Mouse (Mus musculus): Measurements from ENCODE around the gene Lix1.

Lix1 gene

DNA sequence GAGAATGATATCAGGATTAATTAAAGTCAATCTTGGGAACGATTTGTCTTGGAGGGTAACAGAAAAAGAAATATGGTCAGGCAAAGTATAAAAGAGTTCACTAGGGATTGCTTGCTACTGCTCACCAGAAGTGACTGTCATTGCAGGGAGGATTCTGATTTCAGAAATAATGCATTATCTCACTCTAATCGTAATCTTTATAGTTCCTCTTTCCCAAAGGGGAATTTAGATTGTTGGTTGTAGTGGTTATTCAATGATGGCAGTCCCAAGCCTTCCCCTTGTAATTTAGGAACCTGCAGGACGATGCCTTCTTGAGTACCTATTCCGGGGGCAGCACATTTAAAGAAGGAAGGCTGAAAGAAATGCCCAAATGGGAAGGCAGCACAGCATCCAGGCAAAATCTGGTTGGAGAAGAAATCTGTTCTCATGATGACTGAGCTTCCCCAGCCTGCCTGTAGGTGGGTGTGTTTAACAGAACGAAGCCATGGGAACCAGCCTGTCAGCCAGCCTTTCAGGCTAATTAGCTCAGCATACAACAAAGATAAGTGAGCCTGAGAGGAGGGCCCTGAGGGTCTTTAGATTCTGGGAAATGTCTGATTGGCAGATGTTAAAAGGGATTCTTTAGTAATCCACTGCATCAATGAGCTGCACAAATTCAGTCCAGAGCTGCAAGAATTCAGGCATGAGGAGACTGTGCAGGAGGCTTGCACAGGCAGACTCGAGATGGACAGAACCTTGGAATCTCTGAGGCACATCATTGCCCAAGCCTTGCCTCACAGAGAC is at the start of gene Lix1:
TSS of gene Lix1 (plus strand) at position 451 of the 783 bp plus-strand sequence.
- peak; percentile 56 for DNase-seq (ENCODE audit: low read depth, low spot score)

DNA sequence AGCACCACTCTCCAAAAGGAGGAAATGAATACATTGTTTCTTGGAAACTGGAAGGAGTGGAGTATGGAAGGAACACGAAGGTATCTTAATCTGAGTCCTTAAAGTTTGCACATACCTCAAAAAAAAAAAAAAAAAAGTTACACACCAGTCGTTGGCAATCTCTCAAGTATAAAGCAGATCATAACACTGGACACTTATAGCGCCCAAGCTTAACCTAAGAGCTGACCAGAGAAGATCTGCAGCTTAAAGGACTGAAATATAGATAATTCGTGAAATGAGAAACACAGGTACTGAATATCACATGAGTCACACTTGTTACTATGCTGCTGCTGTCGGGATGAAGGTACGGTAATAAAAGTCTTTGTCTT is 28.9 kb upstream of the Lix1 start:
- no peak for DNase-seq (ENCODE audit: low read depth, low spot score)

DNA sequence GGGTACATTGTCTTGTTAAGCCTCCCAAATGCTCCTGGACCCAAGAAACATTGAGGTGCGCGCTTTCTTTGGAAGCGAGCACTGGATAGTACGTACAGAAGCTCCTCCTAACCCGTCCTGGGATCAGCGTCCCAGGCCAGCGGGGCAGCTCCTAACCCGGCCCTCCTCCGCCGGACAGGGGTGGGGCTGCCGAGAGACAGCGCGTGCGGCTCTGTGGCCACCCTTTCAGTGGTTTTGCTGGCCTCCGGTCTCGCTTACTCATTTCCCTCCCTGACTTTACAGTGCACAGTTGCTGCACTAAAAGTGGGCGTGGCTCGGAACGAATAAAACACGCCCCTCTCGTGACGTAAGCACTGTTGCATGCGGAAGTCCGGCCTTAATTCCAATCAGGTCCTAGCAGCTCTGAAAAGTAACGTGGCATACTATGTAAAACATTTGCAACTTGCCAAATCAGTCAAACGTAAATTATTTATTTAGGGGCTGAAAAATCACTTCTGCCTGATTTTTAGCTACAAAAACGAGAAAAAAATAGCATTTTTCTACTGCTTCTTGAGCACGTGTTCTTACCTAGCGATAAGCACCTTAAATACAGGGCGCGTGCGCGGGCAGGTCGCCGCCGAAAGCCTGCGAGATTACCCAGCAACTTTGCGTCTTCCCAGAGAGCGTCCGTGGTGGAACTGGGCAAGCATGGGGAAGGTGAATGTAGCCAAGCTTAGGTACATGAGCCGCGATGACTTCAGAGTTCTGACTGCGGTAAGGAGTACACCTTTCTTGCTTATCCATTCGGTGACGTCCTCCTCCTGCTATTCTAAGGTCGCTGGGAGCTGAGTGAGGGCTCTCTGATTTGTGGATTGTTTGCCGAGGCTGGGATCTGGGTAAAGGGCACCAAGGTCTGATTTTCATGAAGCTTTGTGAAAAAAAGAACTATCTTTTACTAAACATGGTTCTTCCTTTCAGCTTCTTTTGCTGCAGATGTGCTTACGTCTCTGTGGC is 28.3 kb upstream of the Lix1 start, which contains the start of gene Riok2:
TSS of gene Riok2 (plus strand) at position 392 of the 993 bp plus-strand sequence.
- DNase-seq (ENCODE audit: low read depth, low spot score) = peak; percentile 96

GRCm38 (mm10) chr17:17375581-17375980 is 26.9 kb upstream of the Lix1 start:
- DNase-seq (ENCODE audit: low read depth, low spot score) = no peak

DNA sequence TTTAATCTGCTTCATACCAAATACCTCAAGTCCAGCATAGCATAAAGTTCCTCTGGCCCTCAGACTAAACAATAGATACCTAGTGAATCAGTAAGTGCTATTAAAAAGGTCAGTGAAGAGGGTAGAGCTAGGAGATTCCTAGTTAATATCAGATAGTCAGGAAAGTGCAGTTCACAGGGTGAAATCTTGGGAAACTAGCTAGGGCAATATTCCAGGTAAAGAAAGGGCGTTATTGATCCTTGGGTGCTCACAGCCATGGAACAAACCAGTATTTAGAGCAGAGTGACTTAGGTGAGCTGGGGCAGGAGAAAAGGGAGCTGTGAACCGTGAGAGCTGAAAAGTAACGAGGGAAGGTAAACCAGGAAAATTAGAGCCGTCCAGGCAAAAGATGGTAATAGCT is 18.8 kb upstream of the Lix1 start:
- DNase-seq (ENCODE audit: low read depth, low spot score) = no peak

GRCm38 (mm10) chr17:17384502-17384901 is 18.0 kb upstream of the Lix1 start:
- DNase-seq (ENCODE audit: low read depth, low spot score) = no peak

DNA sequence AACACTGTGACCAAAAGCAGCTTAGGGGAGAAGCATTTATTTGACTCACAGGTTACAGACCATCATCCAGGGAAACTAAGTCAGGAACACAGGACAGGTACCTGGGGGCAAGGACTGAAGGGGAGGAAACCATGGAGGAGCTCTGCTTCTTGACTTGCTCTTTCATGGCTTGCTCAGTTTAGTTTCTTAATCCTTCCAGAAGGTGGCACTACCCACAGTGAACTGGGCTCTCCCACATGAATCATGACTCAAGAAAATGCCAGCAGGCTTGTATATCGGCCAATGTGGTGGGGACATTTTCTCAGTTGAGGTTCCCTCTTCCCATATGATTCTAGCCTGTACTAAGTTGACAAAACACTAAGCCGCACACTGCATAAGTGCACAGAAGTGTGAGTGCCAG is 16.4 kb upstream of the Lix1 start:
- no peak for DNase-seq (ENCODE audit: low read depth, low spot score)

GRCm38 (mm10) chr17:17391823-17392222 is 10.6 kb upstream of the Lix1 start:
- DNase-seq (ENCODE audit: low read depth, low spot score) = no peak

GRCm38 (mm10) chr17:17392863-17393262 is 9.6 kb upstream of the Lix1 start:
- DNase-seq (ENCODE audit: low read depth, low spot score) = no peak

DNA sequence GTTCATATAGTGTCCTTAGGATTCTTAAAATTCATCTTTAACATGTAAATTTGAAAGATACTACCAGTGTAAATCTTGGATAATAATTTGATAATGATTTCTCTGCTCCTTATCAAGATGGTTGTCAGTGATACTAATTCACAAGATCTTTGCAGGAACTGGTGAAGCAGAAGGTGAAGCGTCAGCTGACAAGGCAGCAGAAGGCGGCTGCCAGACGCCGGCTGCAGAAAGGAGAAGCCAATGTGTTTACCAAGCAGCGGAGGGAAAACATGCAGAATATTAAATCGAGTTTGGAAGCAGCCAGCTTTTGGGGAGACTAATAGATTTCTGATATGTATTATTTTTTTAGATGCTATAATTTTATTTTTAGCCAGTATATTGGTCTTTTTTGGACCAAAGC is 9.2 kb upstream of the Lix1 start:
- DNase-seq (ENCODE audit: low read depth, low spot score) = no peak

- peak; percentile 56 for DNase-seq (ENCODE audit: low read depth, low spot score)
These were observed 8.1 kb upstream of the Lix1 start for GRCm38 (mm10) chr17:17394336-17394735.

- DNase-seq (ENCODE audit: low read depth, low spot score) = no peak
These were observed 5.6 kb upstream of the Lix1 start for GRCm38 (mm10) chr17:17396869-17397268.

- no peak for DNase-seq (ENCODE audit: low read depth, low spot score)
These were observed 3.8 kb upstream of the Lix1 start for GRCm38 (mm10) chr17:17398664-17399063.

- DNase-seq (ENCODE audit: low read depth, low spot score) = no peak
These were observed 566 bp downstream of the Lix1 start for GRCm38 (mm10) chr17:17403038-17403437.

DNA sequence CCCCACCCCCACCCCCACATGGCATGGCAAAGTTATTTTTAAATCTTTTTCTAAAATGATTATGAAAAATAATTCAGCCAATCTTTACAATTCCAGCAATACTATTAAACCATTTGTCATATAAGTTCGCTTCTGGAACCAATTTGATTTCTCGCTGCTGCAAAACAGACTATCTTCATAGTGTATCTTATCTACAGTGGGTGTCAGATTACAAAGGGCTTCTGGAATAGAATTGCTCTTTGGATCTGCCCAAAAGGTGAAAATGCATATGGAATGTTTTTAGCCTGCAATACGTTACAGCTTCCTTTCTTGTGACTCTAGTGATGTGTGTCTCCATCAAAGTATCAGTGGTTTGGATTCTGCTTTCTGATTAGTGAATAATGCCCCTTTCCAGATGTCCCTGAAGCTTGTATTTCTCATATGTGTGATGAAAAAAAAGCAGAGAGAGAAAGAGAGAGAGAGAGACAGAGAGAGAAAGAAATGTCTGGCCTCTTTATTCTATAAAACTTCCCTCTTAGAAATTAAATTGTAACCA is 1.2 kb downstream of the Lix1 start:
- DNase-seq (ENCODE audit: low read depth, low spot score) = no peak

DNA sequence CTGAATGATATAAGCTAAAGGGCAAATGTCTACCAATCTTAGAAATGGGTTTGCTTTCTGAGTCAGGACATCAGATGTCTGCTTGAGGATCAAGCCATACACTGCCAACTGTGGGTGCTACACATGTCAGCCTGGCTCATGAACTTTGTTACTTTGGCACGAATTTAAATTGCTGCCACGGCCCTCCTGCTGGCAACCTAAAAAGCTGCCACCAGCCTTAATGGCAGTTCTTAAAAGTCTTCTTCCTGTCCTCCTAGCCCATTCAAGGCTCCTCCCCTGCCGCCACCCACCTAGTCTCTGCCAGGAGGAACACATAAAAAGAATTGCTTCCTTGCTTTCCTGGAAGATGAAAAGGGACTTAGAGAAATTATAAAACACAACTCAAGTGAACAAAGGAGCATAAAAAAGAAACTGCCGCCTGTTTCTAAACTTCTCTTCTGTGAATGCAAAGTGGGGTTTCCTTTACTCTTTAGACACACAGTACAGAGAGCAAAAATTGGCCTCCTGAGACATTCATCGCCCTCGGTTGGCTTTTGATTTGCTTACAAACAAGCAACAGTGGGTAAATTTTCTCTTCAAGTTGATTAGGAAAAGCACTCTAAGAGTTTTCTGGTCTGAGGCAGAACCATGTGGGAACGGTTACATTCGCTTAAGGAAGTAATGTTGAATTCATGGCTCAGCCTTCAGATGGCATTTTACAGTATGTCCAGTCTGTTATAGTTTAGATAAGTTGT is 2.5 kb downstream of the Lix1 start:
- no peak for DNase-seq (ENCODE audit: low read depth, low spot score)

- no peak for DNase-seq (ENCODE audit: low read depth, low spot score)
These were observed 3.1 kb downstream of the Lix1 start for GRCm38 (mm10) chr17:17405606-17406005.

DNA sequence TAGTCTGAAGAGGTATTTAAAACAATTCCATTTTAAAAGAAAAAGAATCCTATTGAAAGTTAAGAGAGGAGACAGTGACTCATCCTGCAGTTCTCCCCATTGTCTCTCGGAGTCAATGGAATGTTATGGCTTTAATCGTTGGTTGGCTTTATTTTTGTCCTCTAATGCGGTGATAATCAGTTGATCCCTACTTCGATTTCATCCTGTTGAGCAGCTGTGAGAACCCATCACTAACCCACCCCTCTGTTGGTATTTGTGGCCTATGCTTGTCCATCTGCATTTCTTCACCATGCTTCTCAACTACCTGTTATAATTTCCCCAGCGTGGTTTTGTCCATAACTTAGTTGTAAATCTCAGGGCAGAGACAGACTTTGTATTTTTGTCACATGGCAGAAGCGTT is 5.7 kb downstream of the Lix1 start:
- DNase-seq (ENCODE audit: low read depth, low spot score) = no peak

GRCm38 (mm10) chr17:17408720-17409478 is 6.4 kb downstream of the Lix1 start:
- DNase-seq (ENCODE audit: low read depth, low spot score) = no peak

GRCm38 (mm10) chr17:17409601-17410000 is 7.1 kb downstream of the Lix1 start:
- no peak for DNase-seq (ENCODE audit: low read depth, low spot score)

DNA sequence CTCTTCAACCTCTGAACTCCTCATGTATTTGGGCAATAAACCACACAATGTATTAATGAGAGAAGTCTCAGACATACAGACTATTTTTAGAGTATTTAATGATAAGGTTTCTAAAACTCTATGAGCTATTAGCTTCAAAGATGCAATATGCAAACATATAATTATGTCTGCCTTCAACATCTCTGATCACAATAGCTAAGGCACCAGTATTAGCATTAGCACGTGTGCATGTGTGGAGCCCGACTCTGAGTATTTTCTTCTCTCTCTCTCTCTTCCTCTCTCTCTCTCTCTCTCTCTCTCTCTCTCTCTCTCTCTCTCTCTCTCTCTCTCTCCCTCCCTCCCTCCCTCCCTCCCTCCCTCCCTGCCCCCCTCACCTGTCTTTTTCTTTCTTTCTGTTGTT is 9.0 kb downstream of the Lix1 start:
- no peak for DNase-seq (ENCODE audit: low read depth, low spot score)
